Mouse (Mus musculus) liver, adult 2 months (tissue): ENCODE data around the gene Maob.
A peak's percentile ranks its signal among the peaks of the same experiment; 100 is the strongest.

Source experiments
- CTCF ChIP-seq: fragments of 200-500 bp; IDR thresholded peaks from 2 replicates; pipeline ENCODE4 v1.5.1; 2011; ENCODE audit warnings: low read depth, low read length, control low read depth
- POLR2A ChIP-seq: fragments of 200-500 bp; IDR thresholded peaks from 2 replicates; pipeline ENCODE4 v1.6.1; 2011; ENCODE audit warnings: low read length, control low read depth; ENCODE audit not compliant: insufficient read depth; ENCODE audit errors: extremely low read depth

- TF ChIP-seq POLR2A (no peak), CTCF (peak; percentile 24; the same call in 1 of the 2 replicates)
Measured at GRCm38 (mm10) chrX:16860244-16860643, 43.1 kb upstream of the Maob start.
